Mouse (Mus musculus): ENCODE data around the gene Zfp810. TPM values are rescaled to one million over a fixed set of nuclear protein-coding genes. Genes with fewer than 3 reads are reported as not detected.
"Not testable (repeated sequence)": the region's sequence is repeated elsewhere in the genome, so short reads cannot be mapped to it uniquely, and the experiment has no call there.

Gene Zfp810
- total and polyA plus RNA-seq, 2 experiments: 1.7 to 4.6 TPM

- no peak overlapping the region for H3K4me3 ChIP-seq (ENCODE audit: insufficient read depth, low read depth, low read length)
- H3K4me1 ChIP-seq (ENCODE audit: control insufficient read depth, insufficient read depth, low read length): no peaks in the 10 kb centered on the region
- H3K79me2 ChIP-seq (ENCODE audit: control insufficient read depth, insufficient read depth, low read length): no peaks in the 10 kb centered on the region
- H3K27ac ChIP-seq (replicated peaks; ENCODE audit: insufficient read depth, low read depth, low read length): no peak overlapping the region
- TF ChIP-seq POLR2A (IDR thresholded peaks at IDR 0.05; ENCODE audit: extremely low read depth, insufficient read depth, low read length) (no peak), CTCF (IDR thresholded peaks at IDR 0.05; ENCODE audit: low read depth, low read length) (no peak)
- H3K27me3 ChIP-seq (ENCODE audit: control insufficient read depth, insufficient read depth, low read length): no peaks in the 10 kb centered on the region
- 69% methylated on average over 3 of the region's 3 CpGs for WGBS
- DNase-seq (ENCODE audit: extremely low read depth, low read depth, low spot score): peak; percentile 30
- H3K9ac ChIP-seq (ENCODE audit: low read depth, low read length): no peak overlapping the region
- H3K36me3 ChIP-seq (ENCODE audit: control insufficient read depth, insufficient read depth, low read length): no peaks in the 10 kb centered on the region
These were observed 6.6 kb upstream of the Zfp810 start for GRCm38 (mm10) chr9:22314066-22314465.

- no peak for TF ChIP-seq POLR2A (IDR thresholded peaks at IDR 0.05; ENCODE audit: extremely low read depth, insufficient read depth, low read length)
- no peak for TF ChIP-seq CTCF (IDR thresholded peaks at IDR 0.05; ENCODE audit: low read depth, low read length)
- Histone ChIP-seq H3K27ac (replicated peaks; ENCODE audit: insufficient read depth, low read depth, low read length) (no peak overlapping the region), H3K27me3 (ENCODE audit: control insufficient read depth, insufficient read depth, low read length) (no peaks in the 10 kb centered on the region), H3K79me2 (ENCODE audit: control insufficient read depth, insufficient read depth, low read length) (no peaks in the 10 kb centered on the region), H3K4me3 (ENCODE audit: insufficient read depth, low read depth, low read length) (no peak overlapping the region), H3K36me3 (ENCODE audit: control insufficient read depth, insufficient read depth, low read length) (no peaks in the 10 kb centered on the region), H3K9ac (ENCODE audit: low read depth, low read length) (no peak overlapping the region), H3K4me1 (ENCODE audit: control insufficient read depth, insufficient read depth, low read length) (no peaks in the 10 kb centered on the region)
- 41% methylated on average over 5 of the region's 5 CpGs for WGBS
- DNase-seq (ENCODE audit: extremely low read depth, low read depth, low spot score): peak; percentile 54
These were observed 5.8 kb upstream of the Zfp810 start for GRCm38 (mm10) chr9:22313218-22313617.

GRCm38 (mm10) chr9:22309651-22310050, 2.2 kb upstream of the Zfp810 start:
- peak; percentile 24 for DNase-seq (ENCODE audit: extremely low read depth, low read depth, low spot score)
- H3K36me3 ChIP-seq (ENCODE audit: control insufficient read depth, insufficient read depth, low read length): no peaks in the 10 kb centered on the region
- H3K4me1 ChIP-seq (ENCODE audit: control insufficient read depth, insufficient read depth, low read length): peaks cover 7% of the 10 kb centered on the region
- TF ChIP-seq POLR2A (IDR thresholded peaks at IDR 0.05; ENCODE audit: extremely low read depth, insufficient read depth, low read length): no peak
- TF ChIP-seq CTCF (IDR thresholded peaks at IDR 0.05; ENCODE audit: low read depth, low read length): no peak
- no peak overlapping the region for H3K4me3 ChIP-seq (ENCODE audit: insufficient read depth, low read depth, low read length)
- 76% methylated on average over 5 of the region's 5 CpGs for WGBS
- no peak overlapping the region for H3K9ac ChIP-seq (ENCODE audit: low read depth, low read length)
- no peaks in the 10 kb centered on the region for H3K27me3 ChIP-seq (ENCODE audit: control insufficient read depth, insufficient read depth, low read length)
- H3K79me2 ChIP-seq (ENCODE audit: control insufficient read depth, insufficient read depth, low read length): no peaks in the 10 kb centered on the region
- no peak overlapping the region for H3K27ac ChIP-seq (replicated peaks; ENCODE audit: insufficient read depth, low read depth, low read length)

- not testable (repeated sequence) for DNase-seq (ENCODE audit: extremely low read depth, low read depth, low spot score); H3K79me2 ChIP-seq (ENCODE audit: control insufficient read depth, insufficient read depth, low read length); H3K36me3 ChIP-seq (ENCODE audit: control insufficient read depth, insufficient read depth, low read length); H3K4me1 ChIP-seq (ENCODE audit: control insufficient read depth, insufficient read depth, low read length); H3K27ac ChIP-seq (replicated peaks; ENCODE audit: insufficient read depth, low read depth, low read length); H3K27me3 ChIP-seq (ENCODE audit: control insufficient read depth, insufficient read depth, low read length)
- 9% methylated on average over 9 of the region's 9 CpGs for WGBS
- Histone ChIP-seq H3K9ac (ENCODE audit: low read depth, low read length) (peak overlapping the region; percentile 43), H3K4me3 (ENCODE audit: insufficient read depth, low read depth, low read length) (peak overlapping the region; percentile 84)
These were observed 443 bp upstream of the Zfp810 start for GRCm38 (mm10) chr9:22307920-22308262.

- Histone ChIP-seq H3K4me3 (ENCODE audit: insufficient read depth, low read depth, low read length) (peak overlapping the region; percentile 84), H3K79me2 (ENCODE audit: control insufficient read depth, insufficient read depth, low read length) (no peaks in the 10 kb centered on the region), H3K4me1 (ENCODE audit: control insufficient read depth, insufficient read depth, low read length) (peaks cover 8% of the 10 kb centered on the region), H3K36me3 (ENCODE audit: control insufficient read depth, insufficient read depth, low read length) (no peaks in the 10 kb centered on the region), H3K27ac (replicated peaks; ENCODE audit: insufficient read depth, low read depth, low read length) (no peak overlapping the region), H3K9ac (ENCODE audit: low read depth, low read length) (peak overlapping the region; percentile 85), H3K27me3 (ENCODE audit: control insufficient read depth, insufficient read depth, low read length) (no peaks in the 10 kb centered on the region)
- TF ChIP-seq POLR2A (IDR thresholded peaks at IDR 0.05; ENCODE audit: extremely low read depth, insufficient read depth, low read length) (no peak), CTCF (IDR thresholded peaks at IDR 0.05; ENCODE audit: low read depth, low read length) (no peak)
- DNase-seq (ENCODE audit: extremely low read depth, low read depth, low spot score): no peak
- WGBS: 21% methylated on average over 6 of the region's 6 CpGs
These were observed 722 bp downstream of the Zfp810 start for GRCm38 (mm10) chr9:22306726-22307125.

GRCm38 (mm10) chr9:22302199-22302598, 5.2 kb downstream of the Zfp810 start:
- peaks cover 11% of the 10 kb centered on the region for H3K36me3 ChIP-seq (ENCODE audit: control insufficient read depth, insufficient read depth, low read length)
- H3K4me3 ChIP-seq (ENCODE audit: insufficient read depth, low read depth, low read length): no peak overlapping the region
- 100% methylated on average over 1 of the region's 1 CpGs for WGBS
- no peak overlapping the region for H3K27ac ChIP-seq (replicated peaks; ENCODE audit: insufficient read depth, low read depth, low read length)
- H3K79me2 ChIP-seq (ENCODE audit: control insufficient read depth, insufficient read depth, low read length): no peaks in the 10 kb centered on the region
- DNase-seq (ENCODE audit: extremely low read depth, low read depth, low spot score): no peak
- H3K4me1 ChIP-seq (ENCODE audit: control insufficient read depth, insufficient read depth, low read length): peaks cover 8% of the 10 kb centered on the region
- H3K9ac ChIP-seq (ENCODE audit: low read depth, low read length): no peak overlapping the region
- no peaks in the 10 kb centered on the region for H3K27me3 ChIP-seq (ENCODE audit: control insufficient read depth, insufficient read depth, low read length)
- TF ChIP-seq POLR2A (IDR thresholded peaks at IDR 0.05; ENCODE audit: extremely low read depth, insufficient read depth, low read length) (no peak), CTCF (IDR thresholded peaks at IDR 0.05; ENCODE audit: low read depth, low read length) (no peak)
